Comparison of ENCODE assay signal across 8 mouse cellular contexts in the genomic region with DNA sequence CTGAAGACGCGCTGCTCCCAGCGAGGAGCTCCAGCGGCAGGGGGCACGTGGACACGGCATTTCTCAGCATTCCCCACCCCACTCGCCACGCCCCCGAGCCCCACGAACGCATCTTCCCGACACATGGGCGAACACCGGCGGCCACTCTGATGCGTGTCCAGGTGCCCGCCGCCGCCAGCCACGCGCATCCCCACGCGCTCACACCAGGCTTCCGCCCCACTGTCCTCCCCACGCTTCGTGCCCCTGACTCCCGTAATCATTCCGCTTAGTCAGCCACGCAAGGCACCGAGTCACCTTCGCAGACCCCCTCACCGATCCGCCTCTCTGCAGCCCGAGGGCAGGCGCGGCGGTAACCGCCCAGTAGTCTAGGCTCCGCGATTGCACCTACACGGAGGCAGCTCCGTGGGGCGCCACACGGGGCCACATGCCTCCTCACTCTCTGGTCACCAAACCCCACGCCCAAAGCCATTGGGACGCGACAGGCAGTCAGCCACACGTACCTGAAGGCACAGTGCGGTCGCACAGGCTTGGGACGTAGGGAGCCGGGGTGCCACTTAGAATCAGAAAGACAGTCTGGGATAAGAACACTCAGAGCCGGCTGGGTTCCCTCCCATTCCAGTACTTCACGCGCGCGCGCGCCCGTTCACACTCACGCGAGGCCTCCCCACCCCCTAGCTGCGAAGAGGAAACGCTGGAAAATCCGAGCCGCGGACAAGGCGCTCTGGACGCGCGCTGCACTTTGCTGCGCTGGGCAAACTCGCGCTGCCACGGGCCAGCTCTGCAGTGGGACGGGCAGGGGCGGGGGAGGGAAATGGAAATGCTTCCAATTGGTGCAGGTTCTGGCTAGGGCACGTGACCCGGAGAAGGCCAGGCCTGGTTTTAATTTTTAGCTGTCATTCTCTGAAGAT. TPM values are rescaled to one million over a fixed set of nuclear protein-coding genes. Genes with fewer than 3 reads are reported as not detected.
DNase-seq lines count a peak whose midpoint lies in the region; ATAC-seq and TF ChIP-seq lines count a peak whose summit lies in the region.

A gene (minus strand): TSS at position 782 of the 908 bp plus-strand sequence.

- ATAC-seq in embryonic facial prominence, embryonic 15.5 days (ENCODE audit: insufficient number of reproducible peaks, low FRiP score, low TSS enrichment, low read depth), result peak; percentile 75
- peak; percentile 54 for ATAC-seq in kidney, embryonic 14.5 days (ENCODE audit: low FRiP score, low TSS enrichment)
- ATAC-seq in midbrain, postnatal 0 days (ENCODE audit: low FRiP score), result peak; percentile 75
- peak; percentile 57 for ATAC-seq in stomach, embryonic 14.5 days (ENCODE audit: insufficient number of reproducible peaks, insufficient read depth, low FRiP score, low read depth)

- H3K9ac ChIP-seq in embryonic facial prominence, embryonic 15.5 days, result peak within 1 kb of the TSS; percentile 78
- H3K9ac ChIP-seq in kidney, embryonic 14.5 days (ENCODE audit: low read depth, low read length), result peak within 1 kb of the TSS; percentile 70
- peak within 1 kb of the TSS; percentile 87 for H3K9ac ChIP-seq in midbrain, postnatal 0 days (replicated peaks; ENCODE audit: low read length, poor library complexity, severe bottlenecking)
- H3K9ac ChIP-seq in stomach, embryonic 14.5 days (replicated peaks; ENCODE audit: low read depth, low read length), result peak within 1 kb of the TSS; percentile 47

- no peaks in the 10 kb centered on the region for H3K36me3 ChIP-seq in embryonic facial prominence, embryonic 15.5 days
- no peaks in the 10 kb centered on the region for H3K36me3 ChIP-seq in heart, embryonic 10.5 days
- H3K36me3 ChIP-seq in kidney, embryonic 14.5 days (ENCODE audit: control insufficient read depth, insufficient read depth, low read length), result no peaks in the 10 kb centered on the region
- H3K36me3 ChIP-seq in midbrain, postnatal 0 days (ENCODE audit: insufficient read depth, low read length), result no peaks in the 10 kb centered on the region
- H3K36me3 ChIP-seq in stomach, embryonic 14.5 days (ENCODE audit: control insufficient read depth, insufficient read depth, low read length), result no peaks in the 10 kb centered on the region

- no peaks in the 10 kb centered on the region for H3K27me3 ChIP-seq in embryonic facial prominence, embryonic 15.5 days
- H3K27me3 ChIP-seq in heart, embryonic 10.5 days (ENCODE audit: insufficient read depth, poor library complexity, severe bottlenecking), result peaks cover 74% of the 10 kb centered on the region
- no peaks in the 10 kb centered on the region for H3K27me3 ChIP-seq in kidney, embryonic 14.5 days (ENCODE audit: control insufficient read depth, insufficient read depth, low read length)
- H3K27me3 ChIP-seq in midbrain, postnatal 0 days (ENCODE audit: insufficient read depth, low read length), result no peaks in the 10 kb centered on the region; the same call in 1 of the 2 replicates
- 0 out of 2 replicates have a peak, but pooled peaks cover 6% of the 10 kb centered on the region for H3K27me3 ChIP-seq in stomach, embryonic 14.5 days (ENCODE audit: control insufficient read depth, insufficient read depth, low read length)

- peak within 1 kb of the TSS; percentile 80 for H3K4me3 ChIP-seq in embryonic facial prominence, embryonic 15.5 days (replicated peaks)
- H3K4me3 ChIP-seq in heart, embryonic 10.5 days, result peak within 1 kb of the TSS; percentile 80
- H3K4me3 ChIP-seq in kidney, embryonic 14.5 days (ENCODE audit: low read length), result peak within 1 kb of the TSS; percentile 52
- peak within 1 kb of the TSS; percentile 78 for H3K4me3 ChIP-seq in midbrain, postnatal 0 days (ENCODE audit: low read depth, low read length)
- peak within 1 kb of the TSS; percentile 58 for H3K4me3 ChIP-seq in stomach, embryonic 14.5 days (ENCODE audit: low read depth, low read length)

- TF ChIP-seq CTCF in midbrain, postnatal 0 days (IDR thresholded peaks at IDR 0.05), result peak; percentile 59

- peak within 1 kb of the TSS; percentile 94 for H3K27ac ChIP-seq in embryonic facial prominence, embryonic 15.5 days (replicated peaks)
- H3K27ac ChIP-seq in heart, embryonic 10.5 days, result peak within 1 kb of the TSS; percentile 81
- peak within 1 kb of the TSS; percentile 52; the same call in 1 of the 2 replicates for H3K27ac ChIP-seq in kidney, embryonic 14.5 days (ENCODE audit: low read depth, low read length)
- peak within 1 kb of the TSS; percentile 72 for H3K27ac ChIP-seq in midbrain, postnatal 0 days (ENCODE audit: low read depth, low read length)
- H3K27ac ChIP-seq in stomach, embryonic 14.5 days (ENCODE audit: low read length), result peak within 1 kb of the TSS; percentile 61; the same call in 1 of the 2 replicates

- peak within 1 kb of the TSS; percentile 99 for H3K4me2 ChIP-seq in embryonic facial prominence, embryonic 15.5 days (replicated peaks)
- peak within 1 kb of the TSS; percentile 99 for H3K4me2 ChIP-seq in kidney, embryonic 14.5 days (replicated peaks; ENCODE audit: low read depth, low read length)
- H3K4me2 ChIP-seq in midbrain, postnatal 0 days (ENCODE audit: low read depth, low read length, poor library complexity, severe bottlenecking), result peak within 1 kb of the TSS; percentile 94
- peak within 1 kb of the TSS; percentile 99 for H3K4me2 ChIP-seq in stomach, embryonic 14.5 days (replicated peaks; ENCODE audit: low read depth, low read length)

- H3K4me1 ChIP-seq in embryonic facial prominence, embryonic 15.5 days, result peaks cover 44% of the 10 kb centered on the region
- peaks cover 13% of the 10 kb centered on the region for H3K4me1 ChIP-seq in heart, embryonic 10.5 days
- H3K4me1 ChIP-seq in kidney, embryonic 14.5 days (ENCODE audit: control insufficient read depth, insufficient read depth, low read length), result peaks cover 5% of the 10 kb centered on the region; the same call in 1 of the 2 replicates
- H3K4me1 ChIP-seq in midbrain, postnatal 0 days (ENCODE audit: insufficient read depth, low read length), result no peaks in the 10 kb centered on the region; the same call in 1 of the 2 replicates
- peaks cover 3% of the 10 kb centered on the region; the same call in 1 of the 2 replicates for H3K4me1 ChIP-seq in stomach, embryonic 14.5 days (ENCODE audit: control insufficient read depth, insufficient read depth, low read length)

- no peaks in the 10 kb centered on the region for H3K9me3 ChIP-seq in embryonic facial prominence, embryonic 15.5 days (replicated peaks)
- no peaks in the 10 kb centered on the region for H3K9me3 ChIP-seq in heart, embryonic 10.5 days
- peaks cover 3% of the 10 kb centered on the region; the same call in 1 of the 2 replicates for H3K9me3 ChIP-seq in kidney, embryonic 14.5 days (ENCODE audit: control insufficient read depth, low read length)
- no peaks in the 10 kb centered on the region for H3K9me3 ChIP-seq in midbrain, postnatal 0 days (ENCODE audit: low read length)
- H3K9me3 ChIP-seq in stomach, embryonic 14.5 days (ENCODE audit: control insufficient read depth, low read depth, low read length), result no peaks in the 10 kb centered on the region

- peak; percentile 47 to 56 for DNase-seq in B cell, adult 2 months
- peak; percentile 74 to 79 for DNase-seq in adrenal gland, postnatal 36 days
- peak; percentile 81 for DNase-seq in heart, embryonic 10.5 days (ENCODE audit: low spot score)
- DNase-seq in liver, result peak; percentile 47
- DNase-seq in midbrain, postnatal 0 days (ENCODE audit: low spot score), result peak; percentile 77

- under 1% methylated on average over 78 of the region's 79 CpGs for WGBS in embryonic facial prominence, embryonic 15.5 days
- WGBS in heart, embryonic 10.5 days, result 1% methylated on average over 79 of the region's 79 CpGs
- under 1% methylated on average over 77 of the region's 79 CpGs for WGBS in kidney, embryonic 14.5 days
- WGBS in midbrain, postnatal 0 days, result under 1% methylated on average over 76 of the region's 79 CpGs
- under 1% methylated on average over 79 of the region's 79 CpGs for WGBS in stomach, embryonic 14.5 days

RNA-seq across cellular contexts. Expression of the gene that starts here (rescaled TPM):
- 10 to 100 TPM; 54.7 to 57.4 TPM for total RNA-seq in adrenal gland, postnatal 36 days (2021)
- 141 and 143 TPM in 2 replicates for polyA plus RNA-seq in embryonic facial prominence, embryonic 15.5 days (2015; fragmentation: Nextera tagmentation; extraction: Ambion mirVana)
- polyA plus RNA-seq in heart, embryonic 10.5 days (2016; fragmentation: Nextera tagmentation; extraction: Ambion mirVana), result 58.5 and 76.8 TPM in 2 replicates
- polyA plus RNA-seq in kidney, embryonic 14.5 days (2014; fragmentation: Nextera tagmentation; extraction: Ambion mirVana), result 68.8 and 83.0 TPM in 2 replicates
- total RNA-seq in midbrain, postnatal 0 days (2014; rRNA removed), result 43.7 and 58.5 TPM in 2 replicates
- polyA plus RNA-seq in midbrain, postnatal 0 days (2015; fragmentation: Nextera tagmentation; extraction: Ambion mirVana), result 36.0 and 40.7 TPM in 2 replicates
- polyA plus RNA-seq in stomach, embryonic 14.5 days (2014; fragmentation: Nextera tagmentation; extraction: Ambion mirVana), result 82.0 and 84.9 TPM in 2 replicates

Comparison
In these comparisons a context has a peak if more than half of its experiments do, and no peak if none do; other contexts are left out.
1. Peak in every context shown above with its lines: DNase-seq, ATAC-seq, H3K4me3 ChIP-seq and H3K27ac ChIP-seq.